Mouse (Mus musculus): ENCODE data around the gene Map1s. TPM values are rescaled to one million over a fixed set of nuclear protein-coding genes. Genes with fewer than 3 reads are reported as not detected.

The Map1s gene
- polyA plus RNA-seq (2012; ENCODE audit: insufficient read depth, insufficient read length, low replicate concordance, missing spikeins) = not detected in 2 replicates

GRCm38 (mm10) chr8:70905831-70906736 is at the start of gene Map1s:
Map1s (plus strand) TSS chr8:70905932.
- WGBS = under 1% methylated on average over 71 of the region's 86 CpGs

GRCm38 (mm10) chr8:70856028-70856427 is 49.7 kb upstream of the Map1s start:
- no peak overlapping the region for H3K27ac ChIP-seq (ENCODE audit: insufficient read depth, low read depth, low read length)
- no peak overlapping the region for H3K4me3 ChIP-seq (ENCODE audit: insufficient read depth, low read depth, low read length)
- H3K4me1 ChIP-seq (ENCODE audit: control insufficient read depth, insufficient read depth, low read length) = peaks cover 15% of the 10 kb centered on the region
- WGBS = 77% methylated on average over 5 of the region's 5 CpGs
- TF ChIP-seq CTCF (IDR thresholded peaks at IDR 0.05; ENCODE audit: insufficient read depth, low read depth, low read length) (no peak), POLR2A (IDR thresholded peaks at IDR 0.05; ENCODE audit: insufficient read depth, low read depth, low read length) (no peak)

More at GRCm38 (mm10) chr8:70905831-70906736, at the start of gene Map1s:
- H3K27ac ChIP-seq (ENCODE audit: insufficient read depth, low read depth, low read length) = peak within 1 kb of the TSS; percentile 86
- no peak for TF ChIP-seq CTCF (IDR thresholded peaks at IDR 0.05; ENCODE audit: insufficient read depth, low read depth, low read length)
- TF ChIP-seq POLR2A (IDR thresholded peaks at IDR 0.05; ENCODE audit: insufficient read depth, low read depth, low read length) = 0 out of 2 replicates have a peak, but pooled peaks have one; percentile 8
- H3K4me3 ChIP-seq (ENCODE audit: insufficient read depth, low read depth, low read length) = peak within 1 kb of the TSS; percentile 95
- H3K4me1 ChIP-seq (ENCODE audit: control insufficient read depth, insufficient read depth, low read length) = peaks cover 12% of the 10 kb centered on the region

GRCm38 (mm10) chr8:70856541-70857197 is 49.1 kb upstream of the Map1s start:
- 6% methylated on average over 33 of the region's 33 CpGs for WGBS
- Histone ChIP-seq H3K4me1 (ENCODE audit: control insufficient read depth, insufficient read depth, low read length) (peaks cover 15% of the 10 kb centered on the region), H3K27ac (ENCODE audit: insufficient read depth, low read depth, low read length) (no peak overlapping the region), H3K4me3 (ENCODE audit: insufficient read depth, low read depth, low read length) (peak overlapping the region; percentile 60)
- TF ChIP-seq POLR2A (IDR thresholded peaks at IDR 0.05; ENCODE audit: insufficient read depth, low read depth, low read length) (peak; percentile 53), CTCF (IDR thresholded peaks at IDR 0.05; ENCODE audit: insufficient read depth, low read depth, low read length) (no peak)

DNA sequence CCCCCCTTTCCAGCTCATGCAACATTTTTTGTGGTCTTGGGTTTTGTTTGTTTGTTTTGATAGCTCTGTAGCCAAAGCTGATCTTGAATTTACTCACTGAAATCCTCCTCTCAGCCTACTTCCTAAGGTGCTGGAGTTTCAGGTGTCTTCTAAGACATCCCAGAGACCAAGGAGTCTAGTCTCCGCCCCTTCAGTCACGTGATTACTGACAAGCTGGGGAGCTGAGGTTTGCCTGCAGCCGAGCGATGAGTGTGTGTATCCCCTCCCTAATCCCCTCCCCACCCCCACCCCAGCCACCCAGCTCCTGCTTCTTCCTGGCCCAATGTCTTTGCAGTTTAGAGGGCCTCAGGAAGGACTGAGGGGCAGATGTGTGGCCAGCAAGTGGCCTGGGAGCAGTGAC is 48.2 kb upstream of the Map1s start:
- peaks cover 22% of the 10 kb centered on the region for H3K4me1 ChIP-seq (ENCODE audit: control insufficient read depth, insufficient read depth, low read length)
- 23% methylated on average over 4 of the region's 4 CpGs for WGBS
- H3K27ac ChIP-seq (ENCODE audit: insufficient read depth, low read depth, low read length) = no peak overlapping the region
- no peak overlapping the region for H3K4me3 ChIP-seq (ENCODE audit: insufficient read depth, low read depth, low read length)
- TF ChIP-seq CTCF (IDR thresholded peaks at IDR 0.05; ENCODE audit: insufficient read depth, low read depth, low read length) (no peak), POLR2A (IDR thresholded peaks at IDR 0.05; ENCODE audit: insufficient read depth, low read depth, low read length) (no peak)

DNA sequence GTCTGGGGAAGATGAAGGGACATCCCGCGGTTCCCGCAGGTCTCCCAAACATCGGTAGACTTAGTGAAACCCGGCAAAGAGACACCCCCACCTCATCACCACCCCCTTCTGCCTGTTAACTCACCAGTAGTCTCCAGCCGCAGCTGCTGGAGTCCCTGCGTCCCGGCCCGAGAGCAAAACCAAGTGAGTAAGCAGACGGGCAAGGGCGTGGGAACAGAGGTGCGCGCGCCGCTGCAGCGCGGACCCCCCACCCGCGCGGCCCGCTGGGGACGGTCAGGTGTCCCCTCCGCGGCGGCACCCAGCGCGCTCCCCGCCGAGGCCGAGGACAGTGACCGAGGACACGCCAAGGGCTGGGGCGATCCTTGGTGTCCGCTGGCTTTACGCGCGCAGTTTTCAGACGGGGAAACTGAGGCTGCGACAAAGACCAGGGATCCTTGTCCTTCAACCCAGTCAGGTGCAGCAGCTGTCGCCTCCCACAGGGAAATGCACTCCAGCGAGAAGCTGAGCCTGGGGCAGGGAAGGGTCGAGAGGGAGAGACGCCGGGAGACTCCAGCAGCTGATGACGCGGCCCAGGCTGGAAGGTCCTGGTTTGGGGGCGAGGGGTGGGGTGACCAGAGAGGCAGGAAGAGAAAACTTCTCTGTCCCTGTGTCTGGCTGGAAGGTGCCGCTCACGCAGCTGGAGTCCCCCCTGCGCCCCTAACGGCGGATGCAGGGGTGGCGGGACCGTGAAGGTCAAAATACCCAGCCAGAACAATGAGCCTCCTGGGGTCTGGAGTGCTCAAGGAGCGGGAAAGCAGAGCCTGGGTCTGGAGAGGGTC is 42.7 kb upstream of the Map1s start, which contains the start of gene Kcnn1:
TSS of gene Kcnn1 (minus strand) at position 435 of the 818 bp plus-strand sequence.
- H3K4me1 ChIP-seq (ENCODE audit: control insufficient read depth, insufficient read depth, low read length) = peaks cover 38% of the 10 kb centered on the region
- peak within 1 kb of the TSS; percentile 57 for H3K27ac ChIP-seq (ENCODE audit: insufficient read depth, low read depth, low read length)
- H3K4me3 ChIP-seq (ENCODE audit: insufficient read depth, low read depth, low read length) = peak within 1 kb of the TSS; percentile 58
- TF ChIP-seq CTCF (IDR thresholded peaks at IDR 0.05; ENCODE audit: insufficient read depth, low read depth, low read length) (peak; percentile 32; the same call in 1 of the 2 replicates), POLR2A (IDR thresholded peaks at IDR 0.05; ENCODE audit: insufficient read depth, low read depth, low read length) (no peak)
- 1% methylated on average over 55 of the region's 55 CpGs for WGBS

DNA sequence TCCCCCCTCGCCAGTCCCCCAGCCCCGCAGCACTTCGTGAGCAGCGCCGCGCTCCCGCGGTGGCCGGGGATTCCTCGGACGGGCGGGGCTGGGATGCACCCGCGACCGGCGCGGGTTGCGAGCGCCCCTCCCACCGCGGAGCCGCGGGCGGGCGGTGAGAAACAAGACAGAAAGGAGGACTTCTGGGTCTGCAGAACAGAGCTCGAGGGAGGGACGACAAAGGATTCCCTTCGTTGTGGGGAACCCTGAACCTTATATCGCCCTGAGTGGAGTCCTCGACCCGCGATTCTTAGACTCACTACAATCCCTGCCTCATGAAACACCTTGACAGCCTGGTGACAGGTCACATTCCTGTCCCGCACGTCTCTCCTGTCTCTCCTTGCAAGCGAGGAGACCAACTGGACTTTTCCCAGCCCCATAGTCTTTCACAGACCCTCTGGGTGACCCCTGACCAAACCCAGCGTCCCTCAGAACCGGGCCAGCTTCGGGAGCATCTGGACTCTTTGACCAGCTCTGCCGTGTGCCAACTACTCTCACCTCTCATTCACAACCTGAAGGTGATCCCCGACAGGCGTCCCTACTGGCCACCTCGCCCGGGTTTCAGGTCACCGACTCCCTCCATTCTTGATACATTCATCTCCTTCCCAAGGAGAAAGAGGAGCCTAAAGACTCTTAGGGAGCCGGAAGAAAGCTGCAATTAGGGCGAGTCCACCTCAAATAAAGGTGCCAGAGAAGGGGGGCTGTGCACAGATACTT is 41.6 kb upstream of the Map1s start:
- TF ChIP-seq CTCF (IDR thresholded peaks at IDR 0.05; ENCODE audit: insufficient read depth, low read depth, low read length) (no peak), POLR2A (IDR thresholded peaks at IDR 0.05; ENCODE audit: insufficient read depth, low read depth, low read length) (no peak)
- WGBS = 2% methylated on average over 46 of the region's 46 CpGs
- H3K4me3 ChIP-seq (ENCODE audit: insufficient read depth, low read depth, low read length) = peak overlapping the region; percentile 58
- H3K27ac ChIP-seq (ENCODE audit: insufficient read depth, low read depth, low read length) = peak overlapping the region; percentile 57; the same call in 1 of the 2 replicates
- H3K4me1 ChIP-seq (ENCODE audit: control insufficient read depth, insufficient read depth, low read length) = peaks cover 47% of the 10 kb centered on the region

- peak overlapping the region; percentile 85 for H3K27ac ChIP-seq (ENCODE audit: insufficient read depth, low read depth, low read length)
- TF ChIP-seq CTCF (IDR thresholded peaks at IDR 0.05; ENCODE audit: insufficient read depth, low read depth, low read length) (no peak), POLR2A (IDR thresholded peaks at IDR 0.05; ENCODE audit: insufficient read depth, low read depth, low read length) (no peak)
- 3% methylated on average over 24 of the region's 24 CpGs for WGBS
- H3K4me3 ChIP-seq (ENCODE audit: insufficient read depth, low read depth, low read length) = peak overlapping the region; percentile 58
- H3K4me1 ChIP-seq (ENCODE audit: control insufficient read depth, insufficient read depth, low read length) = peaks cover 53% of the 10 kb centered on the region
Observed at GRCm38 (mm10) chr8:70864712-70865221, 41.0 kb upstream of the Map1s start.
